Mouse (Mus musculus): ENCODE results near the gene Pex10.

The Pex10 gene

DNA sequence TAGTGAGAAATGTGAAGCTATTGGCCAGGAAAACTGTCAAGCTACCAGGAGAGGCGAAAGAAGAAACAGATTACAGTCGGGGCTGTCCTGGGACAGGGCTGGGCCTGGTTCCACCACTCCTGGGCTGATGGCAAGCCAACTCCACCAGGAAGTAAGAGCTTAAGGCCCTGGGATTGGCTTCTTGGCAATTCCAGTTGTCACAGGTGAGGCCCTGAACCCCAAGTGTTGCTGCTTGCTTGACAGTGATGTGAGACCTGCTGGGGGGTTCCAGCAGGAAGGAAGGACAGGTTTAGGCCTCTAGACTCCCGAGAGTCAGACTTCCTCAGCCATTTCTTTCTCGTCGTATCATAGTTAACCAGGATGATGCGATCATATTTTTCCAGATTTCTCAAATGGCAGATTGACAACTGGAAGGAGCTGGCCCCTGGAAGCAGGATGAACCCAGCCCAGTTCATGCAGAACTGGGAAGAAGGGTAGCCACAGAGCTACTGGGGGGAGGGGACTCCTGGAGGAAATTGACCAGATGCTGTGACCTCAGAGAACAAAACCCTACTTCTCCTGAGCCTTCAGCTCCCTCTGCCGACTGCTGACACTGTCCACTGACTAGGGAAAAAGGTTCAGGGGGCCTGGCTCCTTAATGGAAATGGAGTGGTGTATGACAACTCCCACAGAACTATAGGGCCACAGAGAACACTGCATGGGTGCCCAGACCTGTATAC is 26.8 kb downstream of the Pex10 start:
- no peak for DNase-seq (ENCODE audit: low spot score)

DNA sequence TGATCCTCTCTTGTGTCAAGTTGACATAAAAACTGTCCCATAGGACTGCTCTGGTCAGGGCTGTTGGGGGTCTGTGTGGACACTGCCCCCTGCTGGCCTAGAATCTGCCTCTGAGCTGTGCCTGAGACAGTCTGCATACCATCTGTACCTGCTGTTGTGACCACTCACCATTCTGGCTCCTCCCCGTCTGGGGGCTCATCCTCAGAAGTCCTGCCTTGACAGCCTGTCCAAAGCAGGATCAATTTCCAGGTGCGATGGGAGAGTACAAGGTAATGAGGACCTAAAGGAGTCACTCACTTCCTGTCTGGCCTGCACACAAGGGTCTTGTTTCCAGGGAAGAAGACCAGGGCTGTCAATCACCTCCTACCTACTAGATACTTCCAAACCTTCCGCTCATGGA is 27.7 kb downstream of the Pex10 start:
- DNase-seq (ENCODE audit: low spot score), result peak; percentile 56

DNA sequence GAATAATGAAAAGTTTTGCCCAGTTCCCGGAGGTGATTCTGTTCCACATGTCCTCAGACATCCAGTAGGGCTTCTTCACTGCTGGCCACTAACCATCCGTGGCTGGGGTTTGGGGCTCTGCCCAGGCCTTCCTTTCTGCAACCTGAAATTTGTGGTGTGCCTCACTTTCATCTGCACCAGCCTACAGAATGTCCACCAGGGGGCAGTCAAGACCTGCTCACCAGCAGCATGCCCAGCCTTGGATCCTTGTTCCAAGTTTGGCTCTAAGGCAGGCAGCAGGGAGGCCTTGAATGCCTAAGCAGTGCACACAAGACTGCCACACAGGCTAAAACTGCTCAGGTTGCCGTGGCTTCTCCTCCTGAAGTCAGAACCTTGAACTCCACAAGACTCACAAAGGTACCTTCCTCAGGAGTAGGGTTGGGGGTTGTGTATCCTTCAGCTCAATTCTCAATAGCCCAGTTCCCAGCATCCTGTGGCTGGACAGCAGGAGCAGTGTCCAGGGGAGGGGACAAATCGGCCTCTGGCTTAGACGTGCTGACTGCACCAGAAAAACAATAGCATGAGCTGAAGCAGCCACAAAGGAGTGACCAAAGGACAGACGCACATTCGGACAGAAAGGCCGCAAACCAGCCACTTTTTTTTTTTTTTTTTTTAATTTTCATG is 28.6 kb downstream of the Pex10 start:
- peak; percentile 91 for DNase-seq (ENCODE audit: low spot score)

DNA sequence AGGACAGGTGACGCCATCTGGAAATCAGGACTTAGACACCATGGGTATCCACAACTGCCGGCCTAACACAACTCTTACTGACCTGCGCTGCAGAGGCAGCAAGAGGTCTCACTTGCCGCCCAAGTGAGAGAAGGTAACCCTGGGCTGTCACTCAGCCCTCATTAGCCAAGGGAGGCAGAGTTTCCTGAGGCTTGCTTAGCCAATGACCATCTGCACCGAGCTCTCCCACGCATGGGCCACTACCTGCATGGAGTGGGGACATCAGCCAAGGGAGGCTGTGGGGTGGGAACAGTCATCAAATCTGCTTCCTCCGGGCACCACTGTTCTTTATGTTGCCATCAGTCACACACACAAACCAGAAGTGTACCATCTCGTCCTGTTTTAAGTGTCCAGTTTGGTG is 29.2 kb downstream of the Pex10 start:
- no peak for DNase-seq (ENCODE audit: low spot score)

DNA sequence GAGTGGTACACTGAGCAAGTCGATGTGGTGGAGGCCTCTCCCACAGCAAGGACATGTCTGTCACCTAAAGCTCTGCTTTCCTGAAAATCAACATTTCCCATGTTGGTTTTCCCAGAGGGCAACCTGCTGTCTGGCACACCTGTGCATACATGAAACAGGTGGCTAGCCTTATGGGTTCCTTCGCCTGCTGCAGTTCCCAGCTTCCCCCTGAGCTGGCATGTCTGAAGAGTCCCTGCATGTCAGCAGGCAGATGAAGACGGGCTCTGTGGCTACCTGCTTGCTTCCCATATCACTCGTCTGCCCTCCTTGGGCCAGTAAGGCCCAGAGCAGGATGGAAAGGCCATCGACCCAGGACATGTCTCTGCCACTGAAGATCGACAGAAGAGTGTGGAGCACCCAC is 30.6 kb downstream of the Pex10 start:
- no peak for DNase-seq (ENCODE audit: low spot score)

DNA sequence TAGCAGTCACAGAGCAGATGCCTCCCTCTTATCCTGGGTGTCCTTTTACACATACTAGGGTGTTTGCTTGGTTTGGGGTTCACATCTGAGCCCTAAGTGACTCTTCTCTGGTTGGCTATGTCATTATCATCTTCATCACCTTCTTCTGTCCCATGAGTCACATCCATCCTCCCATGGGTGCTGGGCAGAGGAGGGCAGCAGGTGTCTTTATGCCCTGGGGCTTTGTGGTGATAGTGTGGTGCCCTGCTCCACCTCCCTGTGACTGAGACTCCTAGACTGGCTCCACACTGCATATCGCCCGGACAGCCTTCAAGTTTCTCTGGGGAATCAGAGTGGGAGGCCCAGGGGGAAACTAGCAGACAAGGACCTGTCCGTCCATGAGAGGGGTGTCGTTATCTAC is 31.8 kb downstream of the Pex10 start:
- DNase-seq (ENCODE audit: low spot score), result no peak

DNA sequence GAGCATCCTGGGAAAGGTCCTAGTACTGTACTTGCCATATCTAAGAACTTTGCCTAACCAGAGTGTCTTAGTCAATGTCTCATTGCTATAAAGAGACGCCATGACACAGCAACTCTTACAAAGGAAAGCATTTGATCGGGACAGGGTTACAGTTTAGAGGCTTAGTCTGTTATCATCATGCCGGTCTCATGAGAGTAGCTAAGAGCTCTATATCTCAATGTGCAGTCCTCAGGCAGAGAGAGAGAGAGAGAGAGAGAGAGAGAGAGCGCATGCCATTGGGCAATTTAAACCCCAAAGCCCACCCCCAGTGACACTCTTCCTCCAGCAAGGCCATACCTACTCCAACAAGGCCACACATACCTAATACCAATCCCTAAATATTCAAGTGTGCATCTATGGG is 41.1 kb downstream of the Pex10 start:
- DNase-seq (ENCODE audit: low spot score), result no peak

DNA sequence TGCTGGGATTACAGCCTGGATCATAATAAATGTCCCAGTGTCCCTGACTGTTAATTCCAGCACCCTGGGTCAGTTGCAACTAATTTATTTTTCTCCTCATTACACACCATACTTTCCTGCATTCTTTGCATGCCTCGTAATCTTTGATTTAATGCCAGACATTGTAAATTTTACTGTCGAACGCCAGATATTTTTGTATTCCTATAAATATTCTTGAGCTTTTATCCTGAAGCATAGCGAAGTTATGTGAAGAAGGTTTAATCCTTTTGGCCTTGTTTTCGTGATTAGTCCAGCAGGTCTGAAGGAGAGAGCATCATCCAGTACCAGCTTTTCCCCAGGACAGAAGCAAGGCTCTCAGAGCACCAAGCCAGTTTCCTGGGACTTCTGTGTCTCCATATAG is 42.7 kb downstream of the Pex10 start:
- no peak for DNase-seq (ENCODE audit: low spot score)

DNA sequence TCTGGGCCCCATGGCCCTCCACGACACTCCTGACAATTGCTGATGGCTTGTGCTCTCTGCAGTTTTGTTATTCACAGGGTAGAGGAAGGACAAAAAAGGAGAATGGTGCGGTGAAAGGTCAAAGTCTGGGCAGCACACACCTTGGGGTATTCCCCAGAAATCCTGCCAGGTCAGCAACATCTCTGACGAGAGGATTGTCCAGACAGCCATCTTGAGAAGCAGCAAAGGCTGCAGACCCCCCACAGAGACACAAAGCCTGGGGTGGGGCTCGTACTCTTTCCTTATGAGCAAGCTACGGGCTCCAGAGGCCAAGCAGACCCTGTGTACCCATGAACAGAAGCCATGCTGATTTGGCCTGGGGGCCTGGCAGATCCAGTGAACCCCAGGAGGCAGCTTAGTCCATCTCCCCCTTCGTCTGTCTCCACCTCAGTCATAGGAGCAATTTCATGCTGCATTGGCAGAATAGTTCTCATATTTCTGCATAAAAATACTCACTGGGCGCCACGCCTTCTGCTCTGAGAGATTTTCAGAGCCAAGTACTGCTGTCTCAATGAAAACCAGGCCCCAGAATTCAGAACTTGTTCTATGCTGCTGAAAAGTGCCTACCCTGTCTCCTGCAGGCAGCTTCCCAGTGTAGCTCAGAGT is 47.1 kb downstream of the Pex10 start:
- DNase-seq (ENCODE audit: low spot score), result no peak

DNA sequence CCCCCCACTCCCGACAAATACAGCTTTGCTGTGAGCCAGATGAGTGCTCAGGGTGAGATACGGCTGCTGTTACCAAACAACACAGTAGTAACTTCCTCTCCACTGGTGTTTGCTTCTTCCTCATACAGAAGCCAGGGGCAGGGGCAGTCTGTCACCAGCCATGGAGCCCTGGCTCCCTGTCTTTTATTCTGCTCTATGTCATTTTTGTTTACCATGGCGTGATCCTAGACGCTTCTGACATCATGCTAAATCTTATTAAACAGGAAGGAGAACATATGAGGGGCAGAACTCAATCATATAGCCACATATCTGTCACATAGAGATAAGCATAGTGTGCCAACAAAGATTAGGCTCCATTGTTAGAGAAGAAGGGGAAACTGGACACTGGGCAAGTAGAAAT is 49.8 kb downstream of the Pex10 start:
- DNase-seq (ENCODE audit: low spot score), result no peak

DNA sequence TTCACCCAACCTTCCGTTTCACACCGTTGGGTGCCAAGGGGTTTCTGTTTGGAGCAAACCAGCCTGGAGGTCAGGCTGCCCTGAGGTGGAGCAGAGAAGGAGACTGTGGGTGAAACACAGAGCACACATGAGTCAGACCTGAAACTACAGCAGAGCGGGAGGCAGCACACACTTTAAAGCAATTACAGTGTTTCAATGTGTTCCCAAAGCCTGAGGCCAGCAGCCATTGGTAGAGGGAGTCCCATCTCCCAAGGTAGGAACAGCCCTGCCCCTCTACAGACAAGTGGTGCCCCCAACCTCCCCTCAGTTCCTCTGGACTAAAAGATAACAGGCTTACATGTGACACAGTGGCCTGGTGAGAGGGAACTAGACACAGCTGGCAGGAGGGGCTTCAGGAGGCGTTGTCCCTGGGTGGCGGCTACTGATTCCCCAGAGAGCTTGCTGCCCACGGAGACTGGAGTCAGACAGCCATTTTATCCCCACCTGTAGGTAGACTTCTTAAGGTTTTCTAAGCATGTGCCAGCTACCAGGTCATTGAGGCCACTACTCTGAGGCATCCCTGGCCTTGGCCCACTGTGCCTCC is 50.7 kb downstream of the Pex10 start:
- DNase-seq (ENCODE audit: low spot score), result no peak

DNA sequence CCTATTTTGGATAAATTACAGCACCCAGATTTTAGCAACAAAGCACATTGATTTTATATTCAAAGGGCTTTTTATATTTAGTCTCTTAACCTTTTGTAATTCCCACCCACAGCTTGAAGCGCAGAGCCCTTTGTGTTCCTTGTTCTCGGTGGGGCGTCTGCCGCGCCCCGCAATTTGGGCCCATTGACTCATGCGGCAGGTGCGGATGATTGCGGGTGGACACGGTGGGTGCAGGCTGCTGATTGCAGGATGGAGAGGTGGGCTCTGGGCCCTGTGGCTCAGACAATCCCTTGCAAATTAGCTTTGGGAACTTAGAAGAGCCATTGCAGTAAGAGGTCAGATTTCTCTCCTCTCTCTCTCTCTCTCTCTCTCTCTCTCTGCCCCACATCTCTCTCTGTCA is 51.5 kb downstream of the Pex10 start:
- DNase-seq (ENCODE audit: low spot score), result no peak

DNA sequence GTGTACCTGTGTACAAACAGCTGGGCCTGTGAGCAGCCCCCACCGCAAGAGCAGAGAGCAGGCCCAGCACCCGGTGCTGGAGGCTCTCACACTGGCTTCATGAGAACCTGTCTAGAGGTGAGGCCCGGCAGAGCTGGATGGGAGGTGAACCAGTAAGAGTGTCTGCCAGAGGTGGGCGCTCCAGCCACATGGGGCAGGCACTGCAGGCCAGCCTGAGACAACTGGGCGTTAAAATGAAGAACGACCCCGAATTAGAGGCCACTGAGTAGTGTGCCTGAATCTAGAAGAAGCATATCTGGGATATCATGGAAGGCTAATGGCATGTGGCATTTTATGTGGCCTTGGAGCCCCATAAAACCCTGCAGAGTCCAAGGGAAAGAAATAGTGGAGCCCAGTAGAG is 53.2 kb downstream of the Pex10 start:
- no peak for DNase-seq (ENCODE audit: low spot score)

DNA sequence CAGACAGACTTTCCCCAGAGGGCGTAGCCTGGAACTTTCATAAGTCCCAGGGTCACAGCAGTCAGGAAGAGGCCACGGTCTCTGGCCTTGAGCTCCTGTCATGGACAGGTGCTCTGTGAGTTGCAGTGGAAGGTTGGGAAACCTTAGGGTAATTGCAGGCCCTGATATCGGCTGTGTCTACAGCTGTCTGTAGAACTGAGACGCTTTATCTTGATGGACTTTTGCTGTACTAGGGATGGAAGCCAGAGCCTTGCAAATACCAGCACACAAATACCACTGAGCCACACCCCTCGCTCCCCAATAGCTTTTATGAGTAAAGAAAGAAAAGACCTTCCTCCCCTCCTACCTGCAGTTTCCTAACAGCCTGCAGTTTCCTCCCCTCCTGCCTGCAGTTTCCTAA is 53.8 kb downstream of the Pex10 start:
- no peak for DNase-seq (ENCODE audit: low spot score)

DNA sequence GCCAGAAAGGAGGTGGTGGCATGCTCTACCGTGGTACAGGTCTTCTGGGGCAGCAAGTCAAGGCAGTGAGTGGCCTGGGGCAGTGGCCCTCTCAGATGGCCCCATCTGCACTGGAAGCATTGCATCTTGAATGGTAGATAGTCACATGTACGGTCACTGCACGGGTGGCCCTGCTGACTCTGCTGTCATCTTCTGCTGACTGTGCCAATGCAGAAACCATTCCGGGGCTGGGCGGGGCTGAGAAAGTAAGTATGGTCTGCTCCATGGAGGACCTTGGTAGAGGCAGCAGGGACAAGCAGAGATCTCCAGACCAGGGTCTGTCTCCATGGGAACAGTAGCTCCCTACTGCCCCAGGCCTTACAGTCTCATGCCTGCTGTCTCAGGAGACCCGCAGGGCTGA is 54.4 kb downstream of the Pex10 start:
- DNase-seq (ENCODE audit: low spot score), result no peak

Measured in layer of hippocampus, adult 11-12 months (tissue).